Mouse (Mus musculus) liver, embryonic 13.5 days (tissue): ENCODE measurements at regions not wholly inside any gene's neighbourhood (a gene's known extent, or its start where the extent isn't known, plus 50 kb on each side); places are given as distances from the start of the nearest gene placed in this dataset.

ENCODE experiments used
- ATAC-seq: fragments of 200-750 bp; cut with Nextera tagmentation; 2 replicates; pipeline ENCODE4 v1.8.0; 2017; ENCODE audit warnings: low read depth, mild to moderate bottlenecking, moderate number of reproducible peaks, moderate library complexity
- DNase-seq: peaks from one replicate; pipeline ENCODE4 v3.0.0; 2022
- H3K27ac ChIP-seq: fragments of 300-500 bp; sonication (generic); 2 replicates; pipeline ENCODE4 v1.5.1; 2015; ENCODE audit warnings: moderate library complexity, mild to moderate bottlenecking, inconsistent platforms
- H3K27me3 ChIP-seq: fragments of 300-500 bp; sonication (generic); 2 replicates; pipeline ENCODE4 v1.6.1; 2015; ENCODE audit warnings: mild to moderate bottlenecking, inconsistent platforms
- H3K36me3 ChIP-seq: fragments of 300-500 bp; sonication (generic); 2 replicates; pipeline ENCODE4 v1.6.1; 2015; ENCODE audit warnings: mild to moderate bottlenecking, inconsistent platforms
- H3K4me1 ChIP-seq: fragments of 300-500 bp; sonication (generic); replicated peaks from 2 replicates; pipeline ENCODE4 v1.6.1; 2015; ENCODE audit warnings: inconsistent platforms
- H3K4me2 ChIP-seq: fragments of 300-500 bp; sonication (generic); 2 replicates; pipeline ENCODE4 v1.6.1; 2015; ENCODE audit warnings: inconsistent platforms, mild to moderate bottlenecking, moderate library complexity
- H3K4me3 ChIP-seq: fragments of 300-500 bp; sonication (generic); replicated peaks from 2 replicates; pipeline ENCODE4 v1.5.1; 2015; ENCODE audit warnings: mild to moderate bottlenecking, inconsistent platforms
- H3K9ac ChIP-seq: fragments of 300-500 bp; sonication (generic); 2 replicates; pipeline ENCODE4 v1.6.1; 2015; ENCODE audit warnings: mild to moderate bottlenecking, inconsistent platforms
- H3K9me3 ChIP-seq: fragments of 300-500 bp; sonication (generic); replicated peaks from 2 replicates; pipeline ENCODE4 v1.6.1; 2016; ENCODE audit warnings: inconsistent platforms
- WGBS: fragments of 180-500 bp; shearing (Covaris S2); methylation state at CpG from one replicate; pipeline ENCODE4 v1.1.7; 2015; ENCODE audit not compliant: insufficient replicate concordance; 5-methylcytosine and 5-hydroxymethylcytosine counted together

GRCm38 (mm10) chr15:56497757-56498156 is 979.7 kb downstream of the Slc22a22 start:
- Histone ChIP-seq H3K27ac (no peak overlapping the region), H3K4me3 (no peak overlapping the region), H3K27me3 (no peaks in the 10 kb centered on the region), H3K4me1 (no peaks in the 10 kb centered on the region), H3K9me3 (no peaks in the 10 kb centered on the region), H3K9ac (no peak overlapping the region), H3K4me2 (no peak overlapping the region), H3K36me3 (no peaks in the 10 kb centered on the region)
- ATAC-seq (no peak), DNase-seq (no peak)
- 60% methylated on average over 4 of the region's 4 CpGs for WGBS

- no peak overlapping the region for H3K4me2 ChIP-seq
- H3K9ac ChIP-seq: no peak overlapping the region
- ATAC-seq (no peak), DNase-seq (no peak)
- WGBS: 53% methylated on average over 2 of the region's 2 CpGs
- H3K9me3 ChIP-seq: no peaks in the 10 kb centered on the region
- H3K4me1 ChIP-seq: no peaks in the 10 kb centered on the region
- H3K27me3 ChIP-seq: no peaks in the 10 kb centered on the region
- H3K36me3 ChIP-seq: no peaks in the 10 kb centered on the region
- no peak overlapping the region for H3K27ac ChIP-seq
- no peak overlapping the region for H3K4me3 ChIP-seq
Observed at GRCm38 (mm10) chr15:56496355-56496754, 981.1 kb downstream of the Slc22a22 start.

- DNase-seq (no peak), ATAC-seq (no peak)
- WGBS: 49% methylated on average over 3 of the region's 3 CpGs
- Histone ChIP-seq H3K9ac (no peak overlapping the region), H3K27me3 (no peaks in the 10 kb centered on the region), H3K27ac (no peak overlapping the region), H3K9me3 (no peaks in the 10 kb centered on the region), H3K4me3 (no peak overlapping the region), H3K4me1 (no peaks in the 10 kb centered on the region), H3K36me3 (no peaks in the 10 kb centered on the region), H3K4me2 (no peak overlapping the region)
Observed at GRCm38 (mm10) chr15:56485931-56486330, 991.5 kb downstream of the Slc22a22 start.

- H3K9ac ChIP-seq: no peak overlapping the region
- 58% methylated on average over 3 of the region's 3 CpGs for WGBS
- H3K4me3 ChIP-seq: no peak overlapping the region
- no peak overlapping the region for H3K27ac ChIP-seq
- ATAC-seq (no peak), DNase-seq (no peak)
- H3K27me3 ChIP-seq: no peaks in the 10 kb centered on the region
- H3K4me2 ChIP-seq: no peak overlapping the region
- no peaks in the 10 kb centered on the region for H3K36me3 ChIP-seq
- H3K9me3 ChIP-seq: no peaks in the 10 kb centered on the region
- no peaks in the 10 kb centered on the region for H3K4me1 ChIP-seq
Observed at GRCm38 (mm10) chr15:56484693-56485092, 992.7 kb downstream of the Slc22a22 start.

- Histone ChIP-seq H3K9ac (no peak overlapping the region), H3K4me3 (no peak overlapping the region), H3K27me3 (no peaks in the 10 kb centered on the region), H3K4me1 (no peaks in the 10 kb centered on the region), H3K36me3 (no peaks in the 10 kb centered on the region), H3K27ac (no peak overlapping the region), H3K4me2 (no peak overlapping the region), H3K9me3 (no peaks in the 10 kb centered on the region)
- ATAC-seq (no peak), DNase-seq (no peak)
Observed at GRCm38 (mm10) chr15:56479682-56480081, 997.7 kb downstream of the Slc22a22 start.

DNA sequence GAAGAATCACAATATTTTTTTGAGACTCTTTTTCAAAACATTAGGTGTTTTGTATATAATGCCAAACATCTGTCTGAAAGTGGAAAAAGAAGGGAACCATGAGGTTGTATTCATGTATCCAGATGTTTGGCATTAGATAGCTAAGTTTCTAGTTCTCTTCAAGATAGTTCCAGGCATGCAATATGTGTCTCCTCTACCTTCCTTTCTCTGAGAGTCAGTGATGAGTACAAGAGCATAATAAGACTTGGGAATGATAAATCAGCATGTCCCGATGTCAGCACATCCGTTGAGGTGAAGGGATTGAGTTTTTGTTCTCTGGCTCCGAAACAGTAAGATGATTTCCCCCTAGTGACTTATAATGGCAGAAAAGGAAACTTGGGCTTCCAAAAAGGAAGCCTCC is 998.4 kb downstream of the Slc22a22 start:
- H3K4me3 ChIP-seq: no peak overlapping the region
- H3K9ac ChIP-seq: no peak overlapping the region
- no peaks in the 10 kb centered on the region for H3K27me3 ChIP-seq
- no peak overlapping the region for H3K4me2 ChIP-seq
- WGBS: 47% methylated on average over 3 of the region's 3 CpGs
- H3K9me3 ChIP-seq: no peaks in the 10 kb centered on the region
- H3K27ac ChIP-seq: no peak overlapping the region
- no peaks in the 10 kb centered on the region for H3K36me3 ChIP-seq
- DNase-seq (no peak), ATAC-seq (no peak)
- H3K4me1 ChIP-seq: no peaks in the 10 kb centered on the region

DNA sequence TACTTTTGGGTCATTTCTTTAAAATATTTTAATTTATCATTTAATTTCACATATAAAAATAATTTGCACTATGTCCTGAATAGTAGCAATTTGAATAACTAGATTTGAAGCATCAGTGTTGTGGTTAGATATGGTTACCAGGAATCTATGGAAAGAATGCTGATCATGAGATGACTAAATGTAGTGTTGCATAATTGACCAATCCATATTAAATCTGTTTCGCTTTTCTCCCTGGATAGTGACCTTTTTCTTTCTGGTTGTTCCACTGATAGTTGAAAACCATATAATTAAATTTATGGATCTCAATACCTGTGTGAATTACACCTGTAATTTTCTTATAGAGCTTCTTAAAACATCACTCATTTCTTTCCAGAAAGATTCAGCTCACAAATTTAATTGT is 1003.7 kb downstream of the Slc22a22 start:
- ATAC-seq (no peak), DNase-seq (no peak)
- Histone ChIP-seq H3K4me2 (no peak overlapping the region), H3K9me3 (no peaks in the 10 kb centered on the region), H3K4me1 (no peaks in the 10 kb centered on the region), H3K27ac (no peak overlapping the region), H3K4me3 (no peak overlapping the region), H3K9ac (no peak overlapping the region), H3K27me3 (no peaks in the 10 kb centered on the region), H3K36me3 (no peaks in the 10 kb centered on the region)
- WGBS: 64% methylated on average over 1 of the region's 1 CpGs

GRCm38 (mm10) chr15:56451881-56452280 is 1025.5 kb downstream of the Slc22a22 start:
- H3K36me3 ChIP-seq: no peaks in the 10 kb centered on the region
- H3K27ac ChIP-seq: no peak overlapping the region
- no peak for ATAC-seq
- H3K27me3 ChIP-seq: no peaks in the 10 kb centered on the region
- no peak overlapping the region for H3K9ac ChIP-seq
- H3K4me3 ChIP-seq: no peak overlapping the region
- H3K9me3 ChIP-seq: no peaks in the 10 kb centered on the region
- DNase-seq: no peak
- H3K4me2 ChIP-seq: no peak overlapping the region
- H3K4me1 ChIP-seq: no peaks in the 10 kb centered on the region
- WGBS: 53% methylated on average over 4 of the region's 4 CpGs

DNA sequence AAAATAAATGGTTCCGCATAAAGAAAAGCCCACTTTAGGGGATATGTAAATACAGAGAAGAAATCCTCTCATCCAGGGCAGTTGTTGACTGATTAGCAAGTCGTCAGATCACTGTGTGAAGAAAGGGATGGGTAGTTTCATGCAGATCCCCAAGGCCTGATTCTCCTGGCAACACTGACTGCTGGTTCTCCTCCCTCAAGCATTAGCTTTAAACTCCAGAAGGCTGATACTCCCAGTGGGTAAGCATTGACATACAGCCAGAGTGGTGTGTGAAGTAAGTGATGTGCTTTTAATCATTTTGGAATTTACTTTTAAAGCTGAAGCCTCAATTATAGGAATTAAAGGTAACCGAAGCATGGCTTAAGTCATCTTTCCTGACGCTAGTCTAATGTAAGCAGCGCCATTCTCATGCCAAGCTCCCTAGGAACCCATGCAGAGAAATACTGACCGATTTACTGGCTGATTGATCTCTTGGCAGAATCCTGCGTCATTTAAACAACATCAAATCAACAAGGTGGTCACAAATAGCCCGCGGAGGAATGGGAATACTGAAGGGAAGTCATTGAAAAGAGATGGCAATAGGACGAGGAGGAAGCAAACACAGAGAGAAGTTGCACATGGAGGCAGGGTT is 1029.3 kb downstream of the Slc22a22 start:
- H3K27ac ChIP-seq: no peak overlapping the region
- ATAC-seq: no peak
- H3K4me2 ChIP-seq: no peak overlapping the region
- no peak overlapping the region for H3K9ac ChIP-seq
- no peaks in the 10 kb centered on the region for H3K9me3 ChIP-seq
- H3K4me1 ChIP-seq: no peaks in the 10 kb centered on the region
- no peak overlapping the region for H3K4me3 ChIP-seq
- H3K36me3 ChIP-seq: no peaks in the 10 kb centered on the region
- WGBS: 56% methylated on average over 10 of the region's 10 CpGs
- H3K27me3 ChIP-seq: no peaks in the 10 kb centered on the region
- no peak for DNase-seq

- 54% methylated on average over 4 of the region's 4 CpGs for WGBS
- H3K27ac ChIP-seq: no peak overlapping the region
- H3K4me2 ChIP-seq: no peak overlapping the region
- H3K4me1 ChIP-seq: no peaks in the 10 kb centered on the region
- no peaks in the 10 kb centered on the region for H3K9me3 ChIP-seq
- no peaks in the 10 kb centered on the region for H3K36me3 ChIP-seq
- DNase-seq (no peak), ATAC-seq (no peak)
- H3K27me3 ChIP-seq: no peaks in the 10 kb centered on the region
- H3K4me3 ChIP-seq: no peak overlapping the region
- no peak overlapping the region for H3K9ac ChIP-seq
Observed at GRCm38 (mm10) chr15:56440171-56440570, 1037.3 kb downstream of the Slc22a22 start.

DNA sequence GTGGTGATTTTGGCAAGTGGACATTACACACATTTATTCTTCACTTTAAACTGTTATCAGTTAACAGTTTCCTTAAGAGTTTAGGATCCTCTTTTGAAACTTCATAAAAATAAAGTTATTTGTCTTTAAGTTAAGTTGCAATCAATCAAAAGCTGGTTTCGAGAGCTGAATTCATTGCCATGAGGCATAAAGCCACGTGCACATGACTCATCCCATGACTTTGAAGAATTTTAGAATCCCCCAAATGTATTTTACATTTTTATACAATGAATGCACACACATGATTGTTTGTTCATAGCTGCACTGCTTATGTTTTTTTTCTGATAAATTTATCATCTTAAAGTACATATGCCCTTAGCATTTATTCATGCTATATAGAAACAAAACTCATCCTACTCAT is 1039.1 kb downstream of the Slc22a22 start:
- H3K9ac ChIP-seq: no peak overlapping the region

DNA sequence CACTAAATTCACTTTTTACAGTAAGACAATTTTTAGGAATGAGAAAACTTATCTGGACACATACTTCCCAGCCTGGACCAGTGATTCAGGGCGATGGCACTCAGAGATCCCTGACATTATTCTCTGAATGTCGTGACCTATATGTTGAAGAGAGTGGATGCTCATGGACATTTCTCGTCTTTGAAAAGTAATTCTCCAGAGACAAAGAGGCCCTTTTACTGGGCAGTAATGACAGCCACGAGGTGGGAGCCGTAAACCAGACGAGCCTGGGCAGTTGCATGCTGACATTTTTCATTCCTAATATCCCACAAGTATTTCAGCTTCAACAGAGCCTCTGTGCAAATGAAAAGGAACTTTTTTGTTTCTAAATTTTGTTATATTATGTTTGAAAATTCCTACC is 1041.3 kb downstream of the Slc22a22 start:
- no peaks in the 10 kb centered on the region for H3K9me3 ChIP-seq
- no peak overlapping the region for H3K27ac ChIP-seq
- no peak overlapping the region for H3K4me2 ChIP-seq
- WGBS: 64% methylated on average over 6 of the region's 6 CpGs
- DNase-seq (no peak), ATAC-seq (no peak)
- H3K4me3 ChIP-seq: no peak overlapping the region
- no peaks in the 10 kb centered on the region for H3K4me1 ChIP-seq
- H3K27me3 ChIP-seq: no peaks in the 10 kb centered on the region
- no peak overlapping the region for H3K9ac ChIP-seq
- H3K36me3 ChIP-seq: no peaks in the 10 kb centered on the region

More for the DNA sequence above, 1039.1 kb downstream of the Slc22a22 start:
- WGBS: 53% methylated on average over 2 of the region's 2 CpGs
- no peak for ATAC-seq
- Histone ChIP-seq H3K4me3 (no peak overlapping the region), H3K36me3 (no peaks in the 10 kb centered on the region), H3K9me3 (no peaks in the 10 kb centered on the region), H3K27ac (no peak overlapping the region), H3K4me2 (no peak overlapping the region), H3K4me1 (no peaks in the 10 kb centered on the region), H3K27me3 (no peaks in the 10 kb centered on the region)
- DNase-seq: no peak
